Mouse (Mus musculus) heart, postnatal 10 days (tissue): ENCODE measurements around the gene Cd81. TPM values are rescaled to one million over a fixed set of nuclear protein-coding genes. Genes with fewer than 3 reads are reported as not detected.

Experiments used
- DNase-seq, 2 experiments: peaks; one replicate each; pipeline ENCODE4 v3.0.0; 2021
- intact Hi-C: fragments of 180-260 bp; cut with DNase I; formaldehyde crosslinking; loops from one replicate; pipeline ENCODE4 v1.15.1; 2025
- total RNA-seq, 2 experiments: library from RNA; stranded (reverse); gene quantifications; 2 replicates each; pipeline ENCODE4 v1.2.3; 2021

The Cd81 gene
- total RNA-seq, 2 experiments from 2014 or later, result 630 to 639 TPM

DNA sequence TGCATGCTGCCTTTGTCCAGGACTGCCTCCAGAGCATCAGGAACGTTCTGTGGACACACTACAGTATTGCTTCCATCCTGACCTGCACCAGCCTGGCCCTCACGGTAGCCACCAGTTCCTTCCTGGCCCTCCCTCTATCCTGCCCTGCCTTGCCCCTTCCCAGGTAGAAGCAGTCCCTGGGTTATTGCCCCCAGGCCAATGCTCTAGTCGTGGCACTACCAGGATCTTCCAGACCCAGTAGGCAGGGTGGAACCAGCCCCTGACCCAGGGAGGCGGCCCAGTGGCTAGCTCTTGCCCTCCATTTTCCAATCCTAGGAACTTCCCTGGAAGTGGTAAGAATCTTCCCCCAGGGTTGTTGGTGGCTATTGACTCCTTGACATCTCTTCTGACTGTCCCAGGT is 35.4 kb upstream of the Cd81 start:
- intact Hi-C loops, result loop anchor here (2.0 kb wide), 1 partner anchor 18 kb away; no protein-coding TSS in a partner anchor

DNA sequence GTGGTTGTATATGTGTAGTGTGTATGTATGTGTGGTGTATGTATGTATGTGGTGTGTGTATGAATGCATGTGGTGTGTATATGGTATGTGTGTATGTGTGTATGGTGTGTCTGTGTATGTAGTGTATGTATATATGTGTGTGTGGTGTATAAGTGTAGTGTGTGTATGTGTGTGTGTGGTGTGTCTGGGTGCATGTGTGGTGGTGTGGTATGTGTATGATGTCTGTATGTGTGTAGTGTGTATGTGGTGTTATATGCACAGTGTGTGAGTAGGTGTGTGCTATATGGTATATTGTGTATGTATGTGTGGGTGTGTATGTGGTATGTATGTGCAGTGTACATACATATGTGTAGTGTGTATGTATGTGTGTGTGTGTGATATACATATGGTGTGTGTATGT is 32.5 kb upstream of the Cd81 start:
- intact Hi-C loops, result no loop called here
- DNase-seq, result no peak

More for the DNA sequence above, 35.4 kb upstream of the Cd81 start:
- DNase-seq, result no peak

DNA sequence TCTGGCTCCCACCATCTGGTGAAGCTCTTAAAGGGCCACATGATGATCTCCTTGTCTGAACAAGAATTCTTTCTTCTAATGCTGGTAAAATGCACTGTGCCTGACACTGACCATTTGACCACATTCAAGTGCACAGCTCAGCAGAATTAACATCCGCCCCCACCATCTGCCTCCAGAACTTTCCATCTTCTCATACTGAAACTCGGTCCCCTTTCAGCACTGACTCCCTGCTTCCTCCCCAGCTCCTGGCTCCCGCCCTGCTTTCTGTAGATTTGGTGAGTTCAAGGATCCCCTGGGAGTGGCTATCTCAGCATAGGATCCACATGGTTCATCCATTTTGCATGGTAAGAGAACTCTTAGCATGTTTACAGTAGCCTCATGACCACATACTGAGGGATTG is 31.8 kb upstream of the Cd81 start:
- DNase-seq, result no peak
- intact Hi-C loops, result no loop called here

DNA sequence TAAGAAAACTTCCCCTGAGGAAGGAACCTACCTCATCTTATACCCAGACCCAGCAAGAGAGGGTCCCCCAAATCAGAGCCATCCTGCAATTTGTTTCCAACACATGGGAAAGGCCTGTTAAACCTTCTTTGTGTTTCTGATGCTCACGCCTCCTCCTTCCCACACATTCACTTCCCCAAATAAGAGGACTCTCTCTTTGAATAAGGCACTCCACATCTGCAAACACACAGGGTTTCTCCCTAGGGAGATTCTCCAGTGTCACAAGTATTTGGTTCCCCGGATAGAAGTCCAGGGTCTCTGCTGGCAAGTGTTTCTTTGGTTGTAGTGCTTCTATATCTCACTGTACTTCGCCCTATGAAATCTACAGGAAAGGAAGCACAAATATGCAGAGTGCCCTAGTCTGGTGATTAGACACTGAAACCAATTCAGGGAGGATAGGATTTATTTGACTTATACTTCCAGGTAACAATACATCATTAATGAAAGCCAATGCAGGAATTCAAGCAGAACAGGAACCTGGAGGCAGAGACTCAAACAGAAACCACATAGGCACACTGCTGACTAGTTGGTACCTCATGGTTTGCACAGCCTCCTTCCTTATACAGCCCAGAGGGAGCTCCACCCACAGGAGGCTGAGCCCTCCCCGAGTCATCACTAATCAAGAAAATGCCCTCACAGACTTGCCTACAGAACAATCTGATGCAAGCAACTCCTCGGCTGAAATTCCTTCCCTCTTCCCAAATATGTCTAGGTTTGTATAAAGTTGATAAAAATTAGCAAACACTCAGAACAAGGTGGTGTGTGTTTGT is 31.0 kb upstream of the Cd81 start:
- no peak for DNase-seq
- intact Hi-C loops, result no loop called here

DNA sequence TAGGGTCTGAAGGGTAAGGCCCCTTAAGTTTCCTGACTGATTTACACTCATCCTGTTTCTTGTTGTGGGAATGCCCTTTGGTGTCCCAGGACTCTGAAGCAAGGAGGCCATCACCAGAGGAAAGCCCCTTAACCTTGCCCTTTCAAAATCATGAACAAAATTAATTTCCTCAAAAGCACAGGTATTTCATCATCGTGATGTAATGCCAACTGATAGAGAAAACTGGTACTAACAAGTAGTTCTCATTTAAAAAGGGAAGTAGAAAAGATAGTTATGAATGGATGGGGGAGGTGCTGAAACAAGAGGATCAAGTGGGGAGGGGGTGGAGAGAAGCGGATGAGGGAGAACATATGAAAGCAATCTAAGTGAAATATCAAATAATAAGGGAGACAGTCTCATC is 29.0 kb upstream of the Cd81 start:
- intact Hi-C loops, result no loop called here
- no peak for DNase-seq

DNA sequence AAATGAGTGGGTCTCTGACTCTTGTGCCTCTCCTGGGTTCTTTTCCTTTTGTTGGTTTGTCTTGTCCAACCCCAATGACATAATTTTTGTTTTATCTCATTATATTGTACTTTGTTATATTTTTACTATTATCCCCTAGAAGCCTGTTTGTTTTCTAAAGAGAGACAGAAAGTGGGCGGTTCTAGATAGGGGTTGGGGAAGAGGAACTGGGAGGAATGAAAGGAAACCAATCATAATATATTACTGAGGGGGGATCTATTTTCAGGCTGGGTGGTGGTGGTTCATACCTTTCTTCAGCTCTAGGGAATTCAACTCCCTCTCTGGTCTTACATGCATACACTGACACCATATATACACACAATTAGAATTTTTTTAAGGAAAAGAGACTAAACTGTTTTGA is 28.2 kb upstream of the Cd81 start:
- intact Hi-C loops, result no loop called here
- DNase-seq, result no peak

DNA sequence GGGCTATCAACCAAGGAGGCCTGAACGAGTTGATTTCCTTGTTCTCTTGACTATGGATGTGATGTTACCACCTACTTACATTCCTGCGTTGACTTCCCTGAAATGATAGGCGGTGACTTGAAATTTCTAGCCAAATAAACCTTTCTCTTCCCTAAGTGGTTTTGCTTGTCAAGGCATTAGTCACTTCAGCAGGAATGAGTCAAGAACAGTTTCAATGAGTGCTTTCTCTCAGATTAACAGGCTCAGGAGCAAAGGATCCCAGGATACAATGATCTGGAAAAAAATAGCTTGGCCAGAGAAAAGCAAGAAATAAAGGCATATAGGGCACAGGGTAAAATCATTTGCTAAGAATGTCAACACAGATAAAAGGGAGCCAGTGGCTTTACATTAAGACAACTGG is 27.0 kb upstream of the Cd81 start:
- intact Hi-C loops, result no loop called here
- no peak for DNase-seq

DNA sequence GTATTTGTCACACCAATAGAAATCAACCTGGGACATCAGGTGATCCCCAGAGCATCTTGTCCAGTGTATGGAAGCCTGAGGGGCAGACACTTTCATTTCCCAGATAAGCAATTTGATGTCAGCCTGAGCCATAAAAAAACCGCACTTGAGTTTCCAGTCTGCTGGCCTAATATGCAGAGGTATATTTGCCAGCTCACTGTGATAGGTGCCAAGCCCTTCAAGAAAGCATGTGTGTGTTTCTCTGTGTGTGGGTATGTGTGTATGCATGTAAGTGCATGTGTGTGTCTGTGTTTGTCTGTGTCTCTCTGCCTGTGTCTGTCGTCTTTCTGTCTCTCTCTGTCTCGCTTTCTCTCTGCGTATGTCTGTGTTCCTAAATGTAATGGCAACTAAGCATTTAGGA is 25.3 kb upstream of the Cd81 start:
- no peak for DNase-seq
- intact Hi-C loops, result no loop called here

DNA sequence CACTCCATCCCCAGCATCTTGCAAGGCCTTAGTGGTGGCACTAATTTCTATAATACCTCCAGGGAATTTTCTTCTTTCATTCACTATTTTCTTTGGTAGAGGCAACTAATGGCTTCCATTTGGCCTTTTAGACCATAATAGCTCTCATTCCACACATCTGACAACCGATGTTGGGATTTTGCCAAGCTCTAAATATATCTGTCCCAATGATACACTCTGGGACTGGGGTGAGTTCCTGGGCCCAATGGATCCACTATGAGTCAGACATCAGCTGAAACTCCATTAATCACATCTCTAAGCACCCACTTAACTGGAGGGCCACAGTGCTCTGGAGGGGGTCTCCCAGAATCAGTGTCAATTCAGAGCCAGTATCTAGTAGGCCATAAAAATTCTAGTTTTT is 20.7 kb upstream of the Cd81 start:
- intact Hi-C loops, result no loop called here
- peak; percentile 63 to 64 for DNase-seq

DNA sequence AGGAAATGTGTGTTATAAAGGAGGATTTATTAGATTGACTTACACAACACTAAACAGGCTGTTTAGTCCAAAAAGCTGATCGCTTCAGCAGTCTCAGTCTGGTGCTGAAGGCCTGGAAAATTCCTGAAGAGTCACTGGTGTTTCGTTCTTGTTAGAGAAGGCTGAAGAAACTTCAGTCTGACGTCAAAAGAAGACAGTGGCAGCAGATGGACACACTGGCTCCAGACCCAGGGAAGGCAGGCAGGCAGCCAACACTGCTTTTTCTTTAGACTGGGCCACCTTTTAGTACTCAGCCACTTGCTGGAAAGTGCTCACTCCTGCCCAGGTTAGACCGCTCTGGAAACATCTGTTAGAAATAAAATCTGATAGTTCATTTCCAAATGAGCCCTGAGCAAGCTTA is 19.0 kb upstream of the Cd81 start:
- peak; percentile 48 to 57 for DNase-seq
- intact Hi-C loops, result no loop called here

DNA sequence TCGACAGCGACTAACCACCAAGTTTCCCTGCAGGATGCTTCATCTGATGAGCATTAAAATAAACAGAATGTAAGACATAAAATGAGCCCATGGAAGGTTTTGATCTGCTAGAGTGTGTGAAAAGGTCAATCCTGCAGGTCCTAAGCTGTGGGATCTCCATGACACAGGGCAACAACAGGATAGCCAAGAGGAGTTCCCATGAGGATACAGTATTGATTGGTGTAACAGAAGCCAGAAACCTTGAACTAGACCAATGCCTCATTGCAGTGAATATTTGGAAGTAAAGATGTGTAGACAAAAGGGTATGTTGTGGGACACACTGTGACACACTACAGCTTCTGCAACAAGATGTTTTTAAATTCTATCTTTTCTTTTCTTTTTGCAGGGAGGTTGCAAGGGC is 18.4 kb upstream of the Cd81 start:
- intact Hi-C loops, result loop anchor here (2.0 kb wide), 1 partner anchor 17 kb away; no protein-coding TSS in a partner anchor
- no peak for DNase-seq

DNA sequence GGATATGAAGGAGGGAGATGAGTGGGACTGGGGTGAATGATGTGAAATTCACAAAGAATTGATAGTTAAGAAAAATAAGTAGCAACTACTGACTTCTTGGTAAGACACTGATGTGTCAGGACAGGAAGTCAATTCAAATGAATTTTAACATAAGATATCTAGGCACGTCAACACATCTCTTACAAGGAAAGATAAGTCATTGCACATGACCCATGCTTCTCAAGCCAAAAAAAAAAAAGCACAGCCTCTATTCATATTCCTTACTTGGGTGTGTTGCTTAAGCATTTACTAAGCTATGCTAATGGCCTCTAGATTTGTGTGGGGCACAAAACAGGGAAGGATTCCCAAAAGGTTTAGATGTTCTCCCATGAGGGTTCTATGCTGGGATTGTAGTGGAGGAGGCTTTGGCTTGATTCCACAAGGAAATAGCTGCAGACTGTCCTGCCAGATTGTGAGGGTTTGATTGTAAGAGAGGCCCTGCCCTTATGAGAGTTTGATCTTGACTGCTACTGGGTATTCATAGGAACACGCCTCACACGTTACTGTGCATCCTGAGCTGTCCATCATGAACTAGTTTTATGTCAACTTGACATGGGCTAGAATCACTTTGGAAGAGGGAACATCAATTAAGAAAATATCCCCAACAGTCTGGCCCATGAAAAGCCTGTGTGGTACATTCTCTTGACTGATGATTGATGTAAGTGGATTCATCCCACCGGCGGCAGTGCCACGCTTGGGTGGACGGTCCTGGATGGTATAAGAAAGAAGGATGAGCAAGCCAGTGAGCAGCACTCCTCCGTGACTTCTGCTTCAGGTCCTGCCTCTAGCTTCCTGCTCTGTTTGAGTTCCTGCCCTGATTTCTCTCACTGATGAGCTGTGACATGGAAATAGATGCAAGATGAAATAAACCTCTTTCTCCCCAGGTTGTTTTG is 17.8 kb upstream of the Cd81 start:
- DNase-seq, result peak in 1 of 2 experiments; percentile 27

DNA sequence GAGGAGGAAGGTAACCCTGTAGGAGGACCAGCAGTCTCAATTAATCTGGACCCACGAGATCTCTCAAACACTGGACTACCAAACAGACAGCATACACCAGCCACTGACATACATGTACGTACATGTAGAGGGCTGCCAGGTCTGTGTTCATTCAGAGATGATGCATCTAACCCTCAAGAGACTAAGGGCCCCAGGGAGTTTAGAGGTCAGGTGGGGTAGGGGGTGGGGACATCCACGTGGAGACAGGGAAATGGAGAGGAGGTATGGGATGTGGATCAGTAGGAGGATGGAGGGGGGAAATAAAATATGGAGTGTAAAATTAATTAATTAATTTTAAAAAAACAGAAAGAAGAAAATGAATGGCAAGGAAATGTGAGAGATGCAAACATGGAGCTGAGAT is 15.8 kb upstream of the Cd81 start:
- intact Hi-C loops, result no loop called here
- DNase-seq, result no peak

More for the DNA sequence above, 17.8 kb upstream of the Cd81 start:
- intact Hi-C loops, result loop anchor here (2.0 kb wide), 1 partner anchor 18 kb away; no protein-coding TSS in a partner anchor

DNA sequence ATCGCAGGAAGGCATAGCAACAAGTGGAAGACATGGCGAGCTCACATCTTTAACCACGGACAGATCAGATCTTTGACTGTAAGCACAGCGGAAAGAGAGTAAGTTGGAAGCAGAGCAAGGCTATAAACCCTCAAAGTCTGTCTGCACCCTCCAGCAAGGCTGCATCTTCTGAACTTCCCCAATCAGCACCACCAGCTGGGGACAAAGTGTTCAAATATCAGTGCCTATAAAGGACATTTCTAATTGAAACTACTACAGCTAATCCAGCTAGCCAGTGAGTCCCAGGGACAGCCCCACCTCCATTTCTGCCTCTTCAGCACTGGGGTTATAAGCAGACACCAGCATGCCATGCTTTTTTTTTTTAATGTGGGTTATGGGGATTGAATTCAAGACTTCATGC is 15.2 kb upstream of the Cd81 start:
- intact Hi-C loops, result no loop called here
- DNase-seq, result no peak

DNA sequence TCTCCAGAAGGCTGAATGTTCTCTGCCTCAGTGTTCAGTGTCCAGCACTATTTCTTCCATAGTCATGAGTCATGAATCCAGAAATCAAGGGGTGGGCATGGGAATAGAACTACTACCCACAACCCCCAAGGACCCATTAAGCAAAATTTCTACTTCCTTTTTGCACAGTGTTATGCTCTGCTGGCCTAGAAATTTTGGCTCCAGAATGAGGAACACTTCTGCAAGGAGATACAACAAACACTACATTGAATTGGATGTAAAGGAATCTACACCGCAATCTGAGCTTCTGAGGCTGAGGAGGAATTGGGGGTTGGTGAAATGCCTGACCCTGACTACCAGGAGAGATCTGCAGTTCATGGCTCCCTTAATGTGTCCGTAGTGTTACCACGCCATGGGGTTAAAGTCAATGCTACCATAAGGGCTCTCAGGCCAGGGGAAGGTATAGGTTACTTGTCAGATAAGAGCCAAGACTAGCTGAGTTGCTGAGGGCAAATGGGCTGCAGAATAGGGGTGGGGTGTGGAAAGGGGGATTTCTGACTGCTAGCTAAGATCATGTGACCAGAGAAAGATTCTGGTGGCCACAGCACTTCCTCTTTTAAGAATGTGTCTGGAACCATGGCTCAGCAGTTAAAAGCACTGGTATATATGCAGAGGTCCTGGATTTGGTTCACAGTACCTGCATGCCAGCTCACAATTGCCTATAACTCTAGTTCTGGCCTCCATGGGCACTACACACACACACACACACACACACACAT is 14.2 kb upstream of the Cd81 start:
- intact Hi-C loops, result no loop called here
- DNase-seq, result no peak

DNA sequence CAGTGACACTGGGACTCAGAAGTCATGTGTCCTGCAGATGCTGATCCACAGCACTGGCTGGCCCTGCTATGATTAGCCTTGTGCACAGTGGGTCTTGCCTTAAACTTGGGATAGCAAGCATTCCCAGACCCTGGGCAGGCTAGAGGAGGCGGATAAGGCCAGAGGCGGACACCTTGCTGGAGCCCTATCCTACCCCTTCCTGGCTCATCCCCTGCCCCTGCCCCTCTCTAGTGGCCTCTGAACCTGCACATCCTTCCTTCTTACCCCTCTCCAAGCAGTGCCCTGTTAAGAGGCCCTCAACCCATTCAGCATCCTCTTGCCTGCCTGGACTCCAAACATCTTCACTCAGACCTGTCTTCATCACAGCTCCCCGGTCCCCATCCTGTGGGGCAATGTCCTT is 12.0 kb upstream of the Cd81 start:
- intact Hi-C loops, result no loop called here
- no peak for DNase-seq

DNA sequence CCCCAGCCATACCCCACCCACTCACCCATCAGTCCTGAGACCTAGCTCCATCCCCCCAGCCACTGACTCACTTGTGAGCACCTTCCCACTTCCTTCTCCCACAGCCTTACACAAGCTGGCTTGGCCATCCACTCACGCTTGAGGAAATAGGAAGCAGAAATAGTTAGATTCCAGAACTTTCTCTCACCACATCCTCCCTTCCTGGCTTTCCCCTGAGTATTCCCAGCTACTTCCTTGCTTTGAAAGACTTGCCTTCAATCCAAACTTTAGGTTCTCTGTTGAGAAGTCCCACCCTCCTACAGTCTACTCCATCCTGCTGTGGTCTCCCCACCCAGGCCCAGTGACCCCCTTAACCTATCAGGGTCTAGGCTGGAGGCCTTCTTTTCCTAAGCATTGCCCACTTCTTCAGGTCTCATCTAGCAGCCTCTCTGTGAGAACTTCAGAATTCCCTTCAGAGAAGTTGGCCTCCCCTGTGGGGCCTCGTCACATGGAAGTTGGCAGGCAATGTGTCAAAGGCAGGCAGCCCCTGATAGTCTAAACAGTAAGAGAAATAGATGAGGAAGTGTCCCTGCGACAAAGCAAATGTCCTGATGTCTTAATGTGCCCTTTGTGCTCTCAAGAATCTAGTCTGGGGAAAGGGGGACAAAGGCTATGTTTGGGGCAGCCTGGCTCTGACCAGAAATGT is 11.3 kb upstream of the Cd81 start:
- intact Hi-C loops, result no loop called here
- peak in 1 of 2 experiments; percentile 41 for DNase-seq

DNA sequence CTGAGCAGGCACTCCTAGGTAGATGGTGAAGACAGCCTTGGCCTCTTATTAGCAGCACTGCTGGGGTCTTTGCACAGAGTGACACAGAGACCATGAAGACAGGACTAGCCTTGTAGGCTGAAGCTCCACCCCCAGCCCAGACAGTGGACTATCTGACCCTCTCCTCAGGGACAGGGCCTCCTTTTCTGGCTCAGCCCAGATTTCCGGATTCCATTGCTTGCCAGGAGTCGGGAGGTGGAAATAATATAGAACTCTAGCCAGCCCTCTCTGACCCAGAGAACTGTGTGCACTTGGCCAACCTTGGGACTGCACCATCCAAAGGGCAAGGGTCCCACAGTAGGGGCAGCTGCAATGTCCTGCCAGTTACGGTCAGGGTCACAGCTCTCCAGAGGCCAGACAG is 10.4 kb upstream of the Cd81 start:
- DNase-seq, result peak; percentile 84 to 87
- intact Hi-C loops, result loop anchor here (1.0 kb wide), 1 partner anchor 10 kb away; the partner anchor contains the start of gene Cd81

DNA sequence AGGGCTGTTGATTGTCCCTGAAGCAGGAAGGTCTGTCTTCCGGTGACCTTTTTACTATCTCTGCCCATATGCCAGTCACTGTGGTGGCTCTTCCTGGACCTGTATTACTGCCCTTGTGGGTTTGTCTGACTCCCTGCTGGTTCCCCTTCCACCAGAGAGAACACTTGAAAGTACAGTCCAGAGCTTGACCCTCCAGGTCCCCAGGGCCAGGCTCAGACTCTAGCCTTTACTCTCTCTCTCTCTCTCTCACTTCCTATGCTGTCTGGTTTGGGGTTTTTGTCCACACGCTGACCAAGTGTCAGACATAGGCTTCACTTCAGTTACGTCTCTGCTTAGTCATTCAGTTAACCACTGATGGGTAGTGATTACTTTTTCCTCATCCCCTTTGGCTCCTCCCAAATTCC is 9.6 kb upstream of the Cd81 start:
- no peak for DNase-seq
- intact Hi-C loops, result loop anchor here (1.0 kb wide), 1 partner anchor 9 kb away; the partner anchor contains the start of gene Cd81
